Comparison of ENCODE assay signal across 13 mouse cellular contexts in the genomic region with DNA sequence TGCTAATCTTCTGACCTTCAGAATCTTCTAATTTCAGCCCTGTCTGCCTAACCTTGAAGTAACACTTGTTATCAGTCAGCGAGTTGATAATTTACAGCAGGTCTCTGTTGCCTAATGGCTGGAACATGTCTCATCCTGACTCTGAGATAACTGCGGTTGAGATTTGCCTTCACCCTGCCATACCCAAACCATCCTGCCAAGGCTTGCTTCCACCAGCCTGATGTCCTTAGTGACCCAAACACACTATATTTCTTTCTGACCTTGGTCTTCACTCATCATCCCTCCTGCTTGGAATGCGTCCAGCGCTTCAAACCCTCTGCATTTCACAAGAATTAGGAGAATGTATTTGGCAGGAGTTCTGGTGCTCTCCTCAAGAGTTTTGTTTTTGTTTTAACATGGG. TPM values are rescaled to one million over a fixed set of nuclear protein-coding genes. Genes with fewer than 3 reads are reported as not detected.
A peak's percentile ranks its signal among the peaks of the same experiment; 100 is the strongest.
DNase-seq lines count a peak whose midpoint lies in the region; ATAC-seq and TF ChIP-seq lines count a peak whose summit lies in the region.
"Had no signal": no experiment of that assay in that cellular context is flagged by ENCODE, and none has a peak within 500 bp of the region (broad histone marks: within the 10 kb centered on the region; RNA-seq: fewer than 3 reads in every experiment).

No protein-coding gene starts in this region.

- DNase-seq in lung, postnatal 0 days (ENCODE audit: low spot score): peak; percentile 49
- no peak for DNase-seq in lung, postnatal 4 days
- DNase-seq in adrenal gland, postnatal 10 days: peak; percentile 81
- DNase-seq in heart, postnatal 4 days: peak; percentile 50
- no peak for DNase-seq in stomach, postnatal 0 days (ENCODE audit: low spot score)
- no peak for DNase-seq in layer of hippocampus, postnatal 25 days (ENCODE audit: extremely low spot score in 1 of 2, low spot score in 1 of 2)
- DNase-seq in left cerebral cortex, postnatal 14 days (ENCODE audit: low spot score in 2 of 2): no peak
- DNase-seq: cerebellum, adult 11-12 months; kidney, adult 18-20 months; right cerebral cortex, postnatal 4 days; thymus, adult 18-20 months had no signal

- 0 out of 2 replicates have a peak overlapping the region, but pooled peaks have one; percentile 1 for H3K27ac ChIP-seq in lung, postnatal 0 days (ENCODE audit: low read length)
- no peak overlapping the region; the same call in 1 of the 2 replicates for H3K27ac ChIP-seq in stomach, postnatal 0 days (replicated peaks)
- H3K27ac ChIP-seq: forebrain, embryonic 13.5 days had no signal

- no peak overlapping the region for H3K4me2 ChIP-seq in lung, postnatal 0 days (replicated peaks; ENCODE audit: low read depth, low read length)
- no peak overlapping the region for H3K4me2 ChIP-seq in stomach, postnatal 0 days (replicated peaks; ENCODE audit: low read depth)
- H3K4me2 ChIP-seq: forebrain, embryonic 13.5 days had no signal

- H3K27me3 ChIP-seq in lung, postnatal 0 days (replicated peaks; ENCODE audit: insufficient read depth, low read length): no peaks in the 10 kb centered on the region
- no peaks in the 10 kb centered on the region for H3K27me3 ChIP-seq in stomach, postnatal 0 days (ENCODE audit: control insufficient read depth, insufficient read depth, low read length)
- H3K27me3 ChIP-seq: forebrain, embryonic 13.5 days had no signal

- WGBS in lung, postnatal 0 days: 22% methylated on average over 4 of the region's 4 CpGs
- WGBS in stomach, postnatal 0 days: 28% methylated on average over 4 of the region's 4 CpGs

- intact Hi-C loops in left cerebral cortex, postnatal 14 days (cut with DNase I): no loop called here

- TF ChIP-seq CTCF in lung, postnatal 0 days (IDR thresholded peaks at IDR 0.05): no peak
- TF ChIP-seq CTCF in stomach, postnatal 0 days (IDR thresholded peaks at IDR 0.05; ENCODE audit: low read depth): no peak

- H3K36me3 ChIP-seq in lung, postnatal 0 days (ENCODE audit: insufficient read depth, low read length): no peaks in the 10 kb centered on the region
- H3K36me3 ChIP-seq in stomach, postnatal 0 days (ENCODE audit: control insufficient read depth, insufficient read depth, low read length): no peaks in the 10 kb centered on the region

- H3K4me3 ChIP-seq in lung, postnatal 0 days (ENCODE audit: low read depth, low read length): no peak overlapping the region
- no peak overlapping the region for H3K4me3 ChIP-seq in stomach, postnatal 0 days (ENCODE audit: low read depth, low read length)
- H3K4me3 ChIP-seq: forebrain, embryonic 13.5 days had no signal

- no peak overlapping the region for H3K9ac ChIP-seq in lung, postnatal 0 days (replicated peaks; ENCODE audit: low read depth)
- no peak overlapping the region for H3K9ac ChIP-seq in stomach, postnatal 0 days (ENCODE audit: low read length)
- H3K9ac ChIP-seq: forebrain, embryonic 13.5 days had no signal

- H3K9me3 ChIP-seq in lung, postnatal 0 days (ENCODE audit: low read length): no peaks in the 10 kb centered on the region
- H3K9me3 ChIP-seq in stomach, postnatal 0 days (ENCODE audit: control insufficient read depth, low read length): no peaks in the 10 kb centered on the region
- H3K9me3 ChIP-seq: forebrain, embryonic 13.5 days had no signal

- ATAC-seq in lung, postnatal 0 days: no peak; the same call in 1 of the 2 replicates
- peak; percentile 62; the same call in 1 of the 2 replicates for ATAC-seq in stomach, postnatal 0 days (ENCODE audit: low FRiP score, low TSS enrichment)
- ATAC-seq in CD4-positive, CD25-positive, alpha-beta regulatory T cell, adult 4 months: no peak
- ATAC-seq: forebrain, embryonic 13.5 days had no signal

- no peaks in the 10 kb centered on the region for H3K4me1 ChIP-seq in lung, postnatal 0 days (ENCODE audit: insufficient read depth, low read depth, low read length)
- H3K4me1 ChIP-seq in stomach, postnatal 0 days (replicated peaks; ENCODE audit: control insufficient read depth, insufficient read depth): 0 out of 2 replicates have a peak, but pooled peaks cover 4% of the 10 kb centered on the region
- H3K4me1 ChIP-seq: forebrain, embryonic 13.5 days had no signal

- no peak; the same call in 1 of the 2 replicates for TF ChIP-seq EP300 in lung, postnatal 0 days (IDR thresholded peaks at IDR 0.05)
- no peak for TF ChIP-seq EP300 in stomach, postnatal 0 days (optimal IDR thresholded peaks at IDR 0.05)

RNA-seq across cellular contexts. Expression of a gene that starts 6.5 kb away (rescaled TPM):
- 7.1 and 7.8 TPM in 2 replicates for polyA plus RNA-seq in lung, postnatal 0 days (2015; fragmentation: Nextera tagmentation; extraction: Ambion mirVana)
- 10 to 100 TPM; 16.6 to 36.1 TPM for total RNA-seq in adrenal gland, postnatal 10 days (2021)
- 1 to 10 TPM; 1.1 to 1.7 TPM for total RNA-seq in heart, postnatal 4 days (2021)
- 3.7 and 3.8 TPM in 2 replicates for polyA plus RNA-seq in stomach, postnatal 0 days (2015; fragmentation: Nextera tagmentation; extraction: Ambion mirVana)
- polyA plus RNA-seq in CD4-positive, CD25-positive, alpha-beta regulatory T cell, adult 4 months (2017; shearing (Covaris generic)): 10 to 100 TPM; 10.0 to 20.1 TPM
- 1 to 10 TPM; 3.1 to 3.3 TPM for total RNA-seq in layer of hippocampus, postnatal 25 days (2021)
- total RNA-seq in left cerebral cortex, postnatal 14 days (2021): 1 to 10 TPM; 1.7 to 3.2 TPM

RNA-seq across cellular contexts. Expression of a gene that starts 12.2 kb away (rescaled TPM):
- 177 and 239 TPM in 2 replicates for polyA plus RNA-seq in lung, postnatal 0 days (2015; fragmentation: Nextera tagmentation; extraction: Ambion mirVana)
- 10 to 100 TPM; 64.9 to 66.2 TPM for total RNA-seq in adrenal gland, postnatal 10 days (2021)
- total RNA-seq in heart, postnatal 4 days (2021): 10 to 100 TPM; 57.1 to 58.1 TPM
- polyA plus RNA-seq in stomach, postnatal 0 days (2015; fragmentation: Nextera tagmentation; extraction: Ambion mirVana): 95.8 and 113 TPM in 2 replicates
- 1 to 10 TPM in 1 of 2 experiments, under 1 TPM in 1; 0.16 to 1.1 TPM for polyA plus RNA-seq in CD4-positive, CD25-positive, alpha-beta regulatory T cell, adult 4 months (2017; shearing (Covaris generic))
- total RNA-seq in layer of hippocampus, postnatal 25 days (2021): 1 to 10 TPM; 4.7 to 5.1 TPM
- 1 to 10 TPM; 7.4 to 8.3 TPM for total RNA-seq in left cerebral cortex, postnatal 14 days (2021)

RNA-seq across cellular contexts. Expression of a gene that starts 14.0 kb away (rescaled TPM):
- 66.4 and 67.7 TPM in 2 replicates for polyA plus RNA-seq in lung, postnatal 0 days (2015; fragmentation: Nextera tagmentation; extraction: Ambion mirVana)
- 10 to 100 TPM; 53.5 to 67.7 TPM for total RNA-seq in adrenal gland, postnatal 10 days (2021)
- 10 to 100 TPM; 53.4 to 54.3 TPM for total RNA-seq in heart, postnatal 4 days (2021)
- polyA plus RNA-seq in stomach, postnatal 0 days (2015; fragmentation: Nextera tagmentation; extraction: Ambion mirVana): 39.1 and 41.6 TPM in 2 replicates
- polyA plus RNA-seq in CD4-positive, CD25-positive, alpha-beta regulatory T cell, adult 4 months (2017; shearing (Covaris generic)): 100 to 1,000 TPM in 1 of 2 experiments, 10 to 100 TPM in 1; 62.2 to 115 TPM
- total RNA-seq in layer of hippocampus, postnatal 25 days (2021): 100 to 1,000 TPM; 113 to 139 TPM
- total RNA-seq in left cerebral cortex, postnatal 14 days (2021): 100 to 1,000 TPM; 105 to 107 TPM

RNA-seq across cellular contexts. Expression of a gene that starts 36.4 kb away (rescaled TPM):
- polyA plus RNA-seq in lung, postnatal 0 days (2015; fragmentation: Nextera tagmentation; extraction: Ambion mirVana): 3.5 and 4.1 TPM in 2 replicates
- total RNA-seq in adrenal gland, postnatal 10 days (2021): 1 to 10 TPM; 5.1 to 6.1 TPM
- 1 to 10 TPM in 1 of 2 experiments, under 1 TPM in 1; 0.90 to 1.5 TPM for total RNA-seq in heart, postnatal 4 days (2021)
- polyA plus RNA-seq in stomach, postnatal 0 days (2015; fragmentation: Nextera tagmentation; extraction: Ambion mirVana): 1.1 and 1.2 TPM in 2 replicates
- polyA plus RNA-seq in CD4-positive, CD25-positive, alpha-beta regulatory T cell, adult 4 months (2017; shearing (Covaris generic)): 10 to 100 TPM; 74.7 to 90.4 TPM
- total RNA-seq in layer of hippocampus, postnatal 25 days (2021): 1 to 10 TPM; 1.8 to 2.0 TPM
- 1 to 10 TPM; 1.8 to 1.9 TPM for total RNA-seq in left cerebral cortex, postnatal 14 days (2021)

RNA-seq across cellular contexts. Expression of a gene that starts 55.2 kb away (rescaled TPM):
- 10.1 and 10.2 TPM in 2 replicates for polyA plus RNA-seq in lung, postnatal 0 days (2015; fragmentation: Nextera tagmentation; extraction: Ambion mirVana)
- total RNA-seq in adrenal gland, postnatal 10 days (2021): under 1 TPM; 0.12 to 0.21 TPM
- total RNA-seq in heart, postnatal 4 days (2021): under 1 TPM; 0.07 TPM
- 45.5 and 48.2 TPM in 2 replicates for polyA plus RNA-seq in stomach, postnatal 0 days (2015; fragmentation: Nextera tagmentation; extraction: Ambion mirVana)
- polyA plus RNA-seq in CD4-positive, CD25-positive, alpha-beta regulatory T cell, adult 4 months (2017; shearing (Covaris generic)): under 1 TPM in 1 of 2 experiments, not detected in 1; 0.12 TPM
- 1 to 10 TPM; 3.6 to 3.7 TPM for total RNA-seq in layer of hippocampus, postnatal 25 days (2021)
- total RNA-seq in left cerebral cortex, postnatal 14 days (2021): 1 to 10 TPM; 1.0 to 1.4 TPM

Comparison
In these comparisons a context has a peak if more than half of its experiments do, and no peak if none do; other contexts are left out.
1. DNase-seq: peak in lung, postnatal 0 days (single experiment), adrenal gland, postnatal 10 days (single experiment) and heart, postnatal 4 days (single experiment); none in lung, postnatal 4 days (0 of 2), stomach, postnatal 0 days (single experiment), layer of hippocampus, postnatal 25 days (0 of 2) and left cerebral cortex, postnatal 14 days (0 of 2).
2. RNA of a gene that starts 6.5 kb away (total RNA-seq): 16.6 to 36.1 TPM in adrenal gland, postnatal 10 days; 3.1 to 3.3 TPM in layer of hippocampus, postnatal 25 days, 1.7 to 3.2 TPM in left cerebral cortex, postnatal 14 days and 1.1 to 1.7 TPM in heart, postnatal 4 days; every median in the first group is over 4 times any median in the second.
3. RNA of a gene that starts 12.2 kb away (total RNA-seq): 64.9 to 66.2 TPM in adrenal gland, postnatal 10 days and 57.1 to 58.1 TPM in heart, postnatal 4 days; 7.4 to 8.3 TPM in left cerebral cortex, postnatal 14 days and 4.7 to 5.1 TPM in layer of hippocampus, postnatal 25 days; every median in the first group is over 4 times any median in the second.